ENCODE assay signal across 33 mouse cellular contexts in the genomic region with DNA sequence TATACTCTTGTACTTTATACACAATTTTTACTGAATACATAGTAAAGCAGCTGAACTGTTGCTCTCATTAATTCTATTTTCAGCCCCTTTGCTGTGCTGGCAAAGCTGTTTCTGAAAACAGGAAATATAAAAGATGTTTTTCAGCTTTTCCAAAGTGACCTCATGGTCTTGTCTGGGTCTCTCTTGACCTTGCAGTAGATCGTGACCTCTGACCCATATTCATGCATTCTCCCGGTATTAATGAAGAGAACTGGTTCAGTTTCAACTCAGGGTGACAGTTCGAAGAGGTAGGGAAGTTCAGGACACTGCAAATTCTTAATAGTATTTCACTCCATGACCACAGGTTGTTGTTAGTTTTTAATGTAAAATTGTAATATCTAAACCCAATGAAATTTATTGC. TPM values are rescaled to one million over a fixed set of nuclear protein-coding genes. Genes with fewer than 3 reads are reported as not detected.
DNase-seq lines count a peak whose midpoint lies in the region; ATAC-seq and TF ChIP-seq lines count a peak whose summit lies in the region.
"Had no signal": no experiment of that assay in that cellular context is flagged by ENCODE, and none has a peak within 500 bp of the region (broad histone marks: within the 10 kb centered on the region; RNA-seq: fewer than 3 reads in every experiment).

No protein-coding gene starts in this region.

- no peak overlapping the region for H3K27ac ChIP-seq in heart, embryonic 12.5 days (ENCODE audit: poor library complexity, severe bottlenecking)
- H3K27ac ChIP-seq in kidney, embryonic 15.5 days = no peak overlapping the region
- H3K27ac ChIP-seq in kidney, postnatal 0 days = no peak overlapping the region
- H3K27ac ChIP-seq: embryonic facial prominence, embryonic 13.5 days; forebrain, embryonic 10.5 days; gastrocnemius, adult 2 months; hindbrain, embryonic 10.5 days; hindbrain, embryonic 15.5 days; liver, embryonic 14.5 days; neural tube, embryonic 12.5 days had no signal

- no peak overlapping the region for H3K9ac ChIP-seq in heart, embryonic 12.5 days
- H3K9ac ChIP-seq in kidney, embryonic 15.5 days = no peak overlapping the region
- no peak overlapping the region for H3K9ac ChIP-seq in kidney, postnatal 0 days (ENCODE audit: low read depth, low read length)
- H3K9ac ChIP-seq: embryonic facial prominence, embryonic 13.5 days; hindbrain, embryonic 15.5 days; liver, embryonic 14.5 days; neural tube, embryonic 12.5 days had no signal

- no peak for TF ChIP-seq CTCF in kidney, postnatal 0 days (IDR thresholded peaks at IDR 0.05; ENCODE audit: low read depth)

- peak; percentile 7 for DNase-seq in heart, adult 8-10 months (ENCODE audit: low spot score)
- peak; percentile 44 for DNase-seq in kidney, adult 9 months
- peak; percentile 57 for DNase-seq in kidney, postnatal 0 days (ENCODE audit: low spot score)
- DNase-seq in kidney, postnatal 10 days = peak; percentile 45
- no peak for DNase-seq in spleen, postnatal 10 days (ENCODE audit: low spot score in 2 of 2)
- DNase-seq: adrenal gland, postnatal 25 days; B cell, adult 2 months; cerebellum, adult 18-20 months; cerebellum, postnatal 14 days; gastrocnemius, adult 2 months; gastrocnemius, postnatal 36 days; layer of hippocampus, postnatal 36 days; left cerebral cortex, postnatal 4 days; lung, adult 2 months; lung, postnatal 14 days; right cerebral cortex, adult 18-20 months; spleen, adult 18-20 months; thymus, postnatal 14 days had no signal

- WGBS in heart, embryonic 12.5 days = 70% methylated on average over 3 of the region's 3 CpGs
- 71% methylated on average over 3 of the region's 3 CpGs for WGBS in kidney, embryonic 15.5 days
- WGBS in kidney, postnatal 0 days = 66% methylated on average over 3 of the region's 3 CpGs

- H3K4me3 ChIP-seq in heart, embryonic 12.5 days = no peak overlapping the region
- no peak overlapping the region for H3K4me3 ChIP-seq in kidney, embryonic 15.5 days (replicated peaks)
- no peak overlapping the region for H3K4me3 ChIP-seq in kidney, postnatal 0 days (replicated peaks; ENCODE audit: low read depth, low read length)
- H3K4me3 ChIP-seq: embryonic facial prominence, embryonic 13.5 days; forebrain, embryonic 10.5 days; gastrocnemius, adult 2 months; hindbrain, embryonic 10.5 days; hindbrain, embryonic 15.5 days; myocyte; neural tube, embryonic 12.5 days had no signal

- no peak for ATAC-seq in heart, embryonic 12.5 days (ENCODE audit: insufficient number of reproducible peaks, low FRiP score)
- no peak for ATAC-seq in kidney, embryonic 15.5 days (replicated peaks; ENCODE audit: low FRiP score)
- ATAC-seq in kidney, postnatal 0 days (replicated peaks; ENCODE audit: low FRiP score, low read depth) = no peak
- ATAC-seq in cerebellum, adult (ENCODE audit: insufficient number of reproducible peaks, low FRiP score, low TSS enrichment) = no peak
- ATAC-seq: forebrain, embryonic 16.5 days; inflammation-experienced regulatory T-cells, adult 6 months; midbrain, embryonic 16.5 days had no signal

- no peaks in the 10 kb centered on the region for H3K9me3 ChIP-seq in heart, embryonic 12.5 days (replicated peaks)
- no peaks in the 10 kb centered on the region for H3K9me3 ChIP-seq in kidney, embryonic 15.5 days (replicated peaks)
- no peaks in the 10 kb centered on the region for H3K9me3 ChIP-seq in kidney, postnatal 0 days (replicated peaks; ENCODE audit: low read length)
- H3K9me3 ChIP-seq: embryonic facial prominence, embryonic 13.5 days; forebrain, embryonic 10.5 days; hindbrain, embryonic 10.5 days; hindbrain, embryonic 15.5 days; neural tube, embryonic 12.5 days had no signal

- H3K4me1 ChIP-seq in heart, embryonic 12.5 days (replicated peaks) = no peaks in the 10 kb centered on the region
- no peaks in the 10 kb centered on the region for H3K4me1 ChIP-seq in kidney, embryonic 15.5 days
- no peaks in the 10 kb centered on the region for H3K4me1 ChIP-seq in kidney, postnatal 0 days (replicated peaks; ENCODE audit: insufficient read depth, low read length)
- H3K4me1 ChIP-seq: hindbrain, embryonic 10.5 days; hindbrain, embryonic 15.5 days; neural tube, embryonic 12.5 days had no signal

- H3K4me2 ChIP-seq in heart, embryonic 12.5 days = no peak overlapping the region
- no peak overlapping the region for H3K4me2 ChIP-seq in kidney, embryonic 15.5 days
- no peak overlapping the region for H3K4me2 ChIP-seq in kidney, postnatal 0 days (ENCODE audit: low read length)
- H3K4me2 ChIP-seq: embryonic facial prominence, embryonic 13.5 days; heart, embryonic 11.5 days; hindbrain, embryonic 15.5 days; midbrain, embryonic 11.5 days; neural tube, embryonic 12.5 days had no signal

- no peaks in the 10 kb centered on the region for H3K27me3 ChIP-seq in heart, embryonic 12.5 days (replicated peaks)
- H3K27me3 ChIP-seq in kidney, embryonic 15.5 days = no peaks in the 10 kb centered on the region
- H3K27me3 ChIP-seq in kidney, postnatal 0 days (ENCODE audit: insufficient read depth, low read length) = no peaks in the 10 kb centered on the region
- H3K27me3 ChIP-seq: embryonic facial prominence, embryonic 13.5 days; hindbrain, embryonic 15.5 days; neural tube, embryonic 12.5 days had no signal

- H3K36me3 ChIP-seq in heart, embryonic 12.5 days = no peaks in the 10 kb centered on the region
- H3K36me3 ChIP-seq in kidney, embryonic 15.5 days = no peaks in the 10 kb centered on the region
- H3K36me3 ChIP-seq in kidney, postnatal 0 days (ENCODE audit: insufficient read depth, low read length) = no peaks in the 10 kb centered on the region
- H3K36me3 ChIP-seq: embryonic facial prominence, embryonic 13.5 days; forebrain, embryonic 10.5 days; hindbrain, embryonic 10.5 days; hindbrain, embryonic 15.5 days; neural tube, embryonic 12.5 days had no signal

RNA-seq across cellular contexts. Expression of a gene that starts 56.7 kb away (rescaled TPM):
- 10 to 100 TPM; 28.8 to 54.0 (median 41.4) TPM for total RNA-seq in heart, adult 8-10 months (2022)
- 27.3 and 32.4 TPM in 2 replicates for polyA plus RNA-seq in heart, embryonic 12.5 days (2016; fragmentation: Nextera tagmentation; extraction: Ambion mirVana)
- polyA plus RNA-seq in kidney, embryonic 15.5 days (2015; fragmentation: Nextera tagmentation; extraction: Ambion mirVana) = 16.6 and 17.3 TPM in 2 replicates
- 13.5 and 15.3 TPM in 2 replicates for polyA plus RNA-seq in kidney, postnatal 0 days (2015; fragmentation: Nextera tagmentation; extraction: Ambion mirVana)

Comparison
In these comparisons a context has a peak if more than half of its experiments do, and no peak if none do; other contexts are left out.
1. DNase-seq: peak in heart, adult 8-10 months (single experiment), kidney, adult 9 months (single experiment), kidney, postnatal 0 days (single experiment) and kidney, postnatal 10 days (single experiment); none in spleen, postnatal 10 days (0 of 2).